Mouse (Mus musculus): ENCODE measurements around the gene Trem1. TPM values are rescaled to one million over a fixed set of nuclear protein-coding genes. Genes with fewer than 3 reads are reported as not detected.

The Trem1 gene
- polyA plus RNA-seq, 1 experiment from 2014 or later = not detected

- DNase-seq (ENCODE audit: low spot score) = no peak
- Histone ChIP-seq H3K4me3 (no peak overlapping the region), H3K9me3 (no peaks in the 10 kb centered on the region), H3K4me1 (replicated peaks) (no peaks in the 10 kb centered on the region), H3K27me3 (ENCODE audit: insufficient read depth, poor library complexity, severe bottlenecking) (no peaks in the 10 kb centered on the region), H3K36me3 (no peaks in the 10 kb centered on the region), H3K27ac (no peak overlapping the region)
- 91% methylated on average over 4 of the region's 4 CpGs for WGBS
Observed at GRCm38 (mm10) chr17:48272598-48272997, 40.0 kb downstream of the Trem1 start.

DNA sequence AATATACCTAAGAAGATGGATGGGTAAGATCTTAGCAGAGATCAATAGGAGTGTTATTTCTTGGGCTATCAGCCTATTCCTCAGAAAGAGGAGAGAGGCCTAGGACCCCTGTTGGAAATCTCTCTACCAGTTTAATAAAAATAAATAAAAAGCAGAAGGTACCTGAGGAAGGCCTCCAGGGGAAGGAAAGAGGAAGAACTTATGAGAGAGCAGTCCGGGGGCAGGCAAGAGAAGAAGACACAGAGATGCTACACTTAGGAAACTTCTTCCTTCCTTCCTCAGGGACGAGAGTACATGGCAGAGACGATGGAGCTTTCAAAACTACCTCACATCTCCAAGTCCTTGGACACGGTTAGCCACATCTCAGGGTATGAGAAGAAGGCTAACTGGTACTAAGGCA is 41.5 kb downstream of the Trem1 start:
- DNase-seq (ENCODE audit: low spot score) = no peak
- no peak overlapping the region for H3K27ac ChIP-seq
- H3K9me3 ChIP-seq = no peaks in the 10 kb centered on the region
- H3K4me1 ChIP-seq (replicated peaks) = no peaks in the 10 kb centered on the region
- no peak overlapping the region for H3K4me3 ChIP-seq
- WGBS = 73% methylated on average over 4 of the region's 4 CpGs
- H3K36me3 ChIP-seq = no peaks in the 10 kb centered on the region
- H3K27me3 ChIP-seq (ENCODE audit: insufficient read depth, poor library complexity, severe bottlenecking) = no peaks in the 10 kb centered on the region

GRCm38 (mm10) chr17:48274885-48275284 is 42.3 kb downstream of the Trem1 start:
- Histone ChIP-seq H3K27ac (no peak overlapping the region), H3K36me3 (no peaks in the 10 kb centered on the region), H3K27me3 (ENCODE audit: insufficient read depth, poor library complexity, severe bottlenecking) (no peaks in the 10 kb centered on the region), H3K4me1 (replicated peaks) (no peaks in the 10 kb centered on the region), H3K4me3 (no peak overlapping the region), H3K9me3 (no peaks in the 10 kb centered on the region)
- 31% methylated on average over 6 of the region's 6 CpGs for WGBS
- DNase-seq (ENCODE audit: low spot score) = peak; percentile 77

GRCm38 (mm10) chr17:48275736-48276135 is 43.2 kb downstream of the Trem1 start:
- Histone ChIP-seq H3K27me3 (ENCODE audit: insufficient read depth, poor library complexity, severe bottlenecking) (no peaks in the 10 kb centered on the region), H3K36me3 (no peaks in the 10 kb centered on the region), H3K4me3 (no peak overlapping the region), H3K27ac (no peak overlapping the region; the same call in 1 of the 2 replicates), H3K4me1 (replicated peaks) (peaks cover 3% of the 10 kb centered on the region), H3K9me3 (no peaks in the 10 kb centered on the region)
- WGBS = 69% methylated on average over 7 of the region's 7 CpGs
- no peak for DNase-seq (ENCODE audit: low spot score)

DNA sequence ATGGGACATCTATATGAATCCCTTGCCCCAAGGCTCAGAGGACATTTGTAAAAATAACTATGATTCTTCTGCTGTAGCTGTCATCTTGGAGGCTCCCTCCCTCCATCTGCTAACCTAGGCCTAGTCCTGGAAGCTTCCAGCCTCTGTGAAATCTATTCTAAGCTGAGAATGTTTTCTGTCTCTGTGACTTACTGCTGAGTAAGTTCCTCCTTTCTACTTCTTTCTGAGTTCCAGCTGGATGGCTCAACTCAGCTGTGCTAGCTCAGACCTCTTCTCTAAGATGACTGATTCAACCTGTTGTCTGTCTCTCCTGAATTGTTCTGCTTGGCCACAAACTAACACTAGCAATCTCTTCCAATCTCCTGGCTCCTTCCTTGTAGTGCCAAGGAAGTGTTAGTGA is 45.8 kb downstream of the Trem1 start:
- no peak for DNase-seq (ENCODE audit: low spot score)
- H3K36me3 ChIP-seq = no peaks in the 10 kb centered on the region
- no peaks in the 10 kb centered on the region for H3K27me3 ChIP-seq (ENCODE audit: insufficient read depth, poor library complexity, severe bottlenecking)
- peaks cover 21% of the 10 kb centered on the region for H3K4me1 ChIP-seq (replicated peaks)
- H3K9me3 ChIP-seq = no peaks in the 10 kb centered on the region
- no peak overlapping the region for H3K27ac ChIP-seq
- no peak overlapping the region for H3K4me3 ChIP-seq

- Histone ChIP-seq H3K9me3 (no peaks in the 10 kb centered on the region), H3K36me3 (no peaks in the 10 kb centered on the region), H3K27ac (no peak overlapping the region), H3K27me3 (ENCODE audit: insufficient read depth, poor library complexity, severe bottlenecking) (no peaks in the 10 kb centered on the region), H3K4me3 (no peak overlapping the region), H3K4me1 (replicated peaks) (peaks cover 21% of the 10 kb centered on the region)
- 81% methylated on average over 4 of the region's 4 CpGs for WGBS
- DNase-seq (ENCODE audit: low spot score) = no peak
Observed at GRCm38 (mm10) chr17:48279002-48279401, 46.4 kb downstream of the Trem1 start.

- Histone ChIP-seq H3K27ac (peak overlapping the region; percentile 89), H3K9me3 (no peaks in the 10 kb centered on the region), H3K4me1 (replicated peaks) (peaks cover 21% of the 10 kb centered on the region), H3K27me3 (ENCODE audit: insufficient read depth, poor library complexity, severe bottlenecking) (no peaks in the 10 kb centered on the region), H3K4me3 (peak overlapping the region; percentile 49), H3K36me3 (no peaks in the 10 kb centered on the region)
- WGBS = 22% methylated on average over 18 of the region's 18 CpGs
- DNase-seq (ENCODE audit: low spot score) = peak; percentile 57
Observed at GRCm38 (mm10) chr17:48280943-48281738, 48.6 kb downstream of the Trem1 start.

- DNase-seq (ENCODE audit: low spot score) = peak; percentile 54
- Histone ChIP-seq H3K27ac (peak overlapping the region; percentile 89), H3K4me1 (replicated peaks) (peaks cover 21% of the 10 kb centered on the region), H3K4me3 (peak overlapping the region; percentile 49), H3K9me3 (no peaks in the 10 kb centered on the region), H3K36me3 (no peaks in the 10 kb centered on the region), H3K27me3 (ENCODE audit: insufficient read depth, poor library complexity, severe bottlenecking) (no peaks in the 10 kb centered on the region)
- WGBS = 3% methylated on average over 3 of the region's 3 CpGs
Observed at GRCm38 (mm10) chr17:48281739-48282085, 49.1 kb downstream of the Trem1 start.

DNA sequence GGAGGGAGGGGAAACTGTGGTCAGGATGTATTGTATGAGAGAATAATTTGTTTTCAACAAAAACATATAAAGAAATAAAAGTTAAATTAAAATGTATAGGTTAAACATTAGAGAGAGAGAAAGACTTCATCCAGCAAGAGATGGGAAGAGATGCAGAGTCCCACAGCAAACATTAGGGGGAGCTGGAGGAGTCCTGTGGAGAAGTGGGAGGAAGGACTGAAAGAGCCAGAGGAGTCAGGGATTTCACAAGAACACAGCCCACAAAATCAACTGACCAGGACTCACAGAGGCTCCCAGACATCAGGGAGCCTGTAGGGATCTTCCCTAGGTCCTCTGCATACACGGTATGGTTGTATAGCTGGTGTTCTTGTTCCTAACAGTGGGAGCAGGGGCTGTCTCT is 54.2 kb downstream of the Trem1 start:
- peaks cover 8% of the 10 kb centered on the region for H3K4me1 ChIP-seq (replicated peaks)
- WGBS = 55% methylated on average over 1 of the region's 1 CpGs

DNA sequence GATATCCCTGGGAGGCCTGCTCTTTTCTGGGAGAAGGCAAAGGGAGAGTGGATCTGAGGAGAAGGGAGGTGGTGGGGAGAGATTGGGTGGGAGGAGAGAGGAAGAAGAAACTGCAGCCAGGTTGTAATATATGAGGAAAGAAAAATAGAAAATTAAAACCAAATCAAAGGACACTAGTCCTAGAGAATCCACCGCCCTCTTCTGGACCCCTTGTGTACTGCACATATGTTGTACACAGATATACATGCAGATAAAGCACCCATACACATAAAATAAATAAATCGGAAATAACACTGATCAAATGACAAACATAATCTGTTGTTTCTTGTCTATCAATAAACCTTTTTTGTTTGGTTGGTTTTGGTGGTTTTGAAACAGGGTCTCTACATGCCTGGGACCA is 54.7 kb downstream of the Trem1 start:
- H3K4me1 ChIP-seq (replicated peaks) = peaks cover 2% of the 10 kb centered on the region
- H3K36me3 ChIP-seq = no peaks in the 10 kb centered on the region
- H3K9me3 ChIP-seq = no peaks in the 10 kb centered on the region
- no peaks in the 10 kb centered on the region for H3K27me3 ChIP-seq (ENCODE audit: insufficient read depth, poor library complexity, severe bottlenecking)
- DNase-seq (ENCODE audit: low spot score) = no peak
- no peak overlapping the region for H3K27ac ChIP-seq
- H3K4me3 ChIP-seq = no peak overlapping the region
- 58% methylated on average over 2 of the region's 2 CpGs for WGBS

More for the DNA sequence above, 54.2 kb downstream of the Trem1 start:
- Histone ChIP-seq H3K36me3 (no peaks in the 10 kb centered on the region), H3K27me3 (ENCODE audit: insufficient read depth, poor library complexity, severe bottlenecking) (no peaks in the 10 kb centered on the region), H3K4me3 (no peak overlapping the region), H3K27ac (no peak overlapping the region), H3K9me3 (no peaks in the 10 kb centered on the region)
- DNase-seq (ENCODE audit: low spot score) = no peak

DNA sequence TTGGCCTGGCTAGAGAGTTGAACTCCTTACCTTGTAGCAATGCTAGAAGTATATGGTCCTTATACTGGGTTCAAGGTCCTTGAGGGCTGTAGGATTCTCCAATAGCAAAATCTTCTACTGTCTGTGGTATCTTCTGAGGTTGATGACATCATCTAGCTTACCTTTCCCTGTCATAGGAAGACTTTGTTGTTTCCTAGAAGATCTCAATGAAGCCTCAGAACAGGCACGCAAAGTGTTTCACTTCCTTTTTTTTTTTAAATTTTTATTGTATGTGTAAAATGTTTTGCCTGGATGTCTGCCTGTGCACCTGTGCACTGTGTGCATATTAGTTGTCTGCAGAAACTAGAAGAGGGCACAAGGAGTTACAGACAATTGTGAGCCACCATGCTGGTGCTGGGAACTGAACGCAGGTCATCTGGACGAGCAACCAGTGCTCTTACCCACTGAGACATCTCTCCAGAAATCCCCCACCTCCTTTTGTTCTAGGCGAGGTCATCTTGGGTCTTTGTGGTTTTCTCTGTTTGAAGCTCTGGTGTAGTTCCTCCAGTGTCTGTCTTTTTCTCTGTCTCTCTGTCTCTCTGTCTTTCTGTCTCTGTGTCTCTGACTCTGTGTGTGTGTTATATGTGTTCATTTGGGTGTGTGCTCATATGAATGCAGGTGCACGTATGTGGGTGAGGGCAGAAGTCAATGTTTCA is 61.1 kb downstream of the Trem1 start:
- no peak overlapping the region for H3K4me3 ChIP-seq
- no peaks in the 10 kb centered on the region for H3K4me1 ChIP-seq (replicated peaks)
- H3K36me3 ChIP-seq = no peaks in the 10 kb centered on the region
- no peaks in the 10 kb centered on the region for H3K9me3 ChIP-seq
- 88% methylated on average over 5 of the region's 5 CpGs for WGBS
- no peak for DNase-seq (ENCODE audit: low spot score)
- no peaks in the 10 kb centered on the region for H3K27me3 ChIP-seq (ENCODE audit: insufficient read depth, poor library complexity, severe bottlenecking)
- no peak overlapping the region for H3K27ac ChIP-seq

All from hindbrain, embryonic 10.5 days (tissue).